ENCODE assay signal across 8 mouse cellular contexts in the genomic region with DNA sequence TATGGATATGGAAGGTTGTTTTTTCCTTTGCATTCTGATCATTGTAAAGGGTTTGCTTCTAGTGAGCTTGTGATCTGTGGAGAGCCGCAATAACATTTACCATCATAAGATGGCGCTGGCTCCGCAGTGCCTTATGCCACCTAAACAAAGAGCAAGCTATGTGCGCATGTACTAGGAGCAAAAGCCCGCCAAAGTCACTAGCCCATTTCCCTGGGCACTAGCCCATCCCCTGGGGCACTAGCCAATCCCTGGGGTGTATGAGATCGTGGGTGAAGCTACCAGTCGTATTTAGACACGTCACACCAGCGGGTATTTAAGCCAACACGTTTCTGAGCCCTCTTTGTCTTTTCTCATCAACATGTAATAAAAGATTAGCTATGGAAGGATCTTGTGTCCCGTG. TPM values are rescaled to one million over a fixed set of nuclear protein-coding genes. Genes with fewer than 3 reads are reported as not detected.
A peak's percentile ranks its signal among the peaks of the same experiment; 100 is the strongest.
DNase-seq lines count a peak whose midpoint lies in the region; ATAC-seq and TF ChIP-seq lines count a peak whose summit lies in the region.
"Not testable (repeated sequence)": the region's sequence is repeated elsewhere in the genome, so short reads cannot be mapped to it uniquely, and the experiment has no call there.

No protein-coding gene starts in this region.

- not testable (repeated sequence) for H3K4me1 ChIP-seq in cerebellum, adult 2 months (ENCODE audit: control insufficient read depth, insufficient read depth, low read length); forebrain, embryonic 14.5 days (ENCODE audit: control insufficient read depth, insufficient read depth, low read length); liver, adult 2 months (ENCODE audit: control insufficient read depth, insufficient read depth, low read length)

- DNase-seq in 416B (ENCODE audit: low read depth) = peak; percentile 16
- DNase-seq in R1 (ENCODE audit: low read depth, low spot score) = peak; percentile 87
- peak; percentile 4 to 7 for DNase-seq in cerebellum, adult 2 months
- peak; percentile 20 for DNase-seq in forebrain, embryonic 14.5 days (ENCODE audit: low spot score)
- DNase-seq in heart, postnatal 36 days = peak; percentile 1 to 3
- peak; percentile 13 for DNase-seq in kidney, postnatal 10 days
- peak; percentile 18 for DNase-seq in liver, adult 2 months (ENCODE audit: extremely low read depth, low read depth, low spot score)
- peak; percentile 6 for DNase-seq in retina, embryonic 14.5 days (ENCODE audit: low spot score)

- intact Hi-C loops in heart, postnatal 36 days (cut with DNase I) = loop anchor here (2.0 kb wide), 2 partner anchors 59 to 249 kb away; partner anchors contain the start of gene Smco4

- not testable (repeated sequence) for H3K79me2 ChIP-seq in liver, adult 2 months (ENCODE audit: control insufficient read depth, insufficient read depth, low read length)

- H3K9ac ChIP-seq in forebrain, embryonic 14.5 days (ENCODE audit: low read length); liver, adult 2 months (ENCODE audit: low read depth, low read length): not testable (repeated sequence)

- not testable (repeated sequence) for H3K4me2 ChIP-seq in forebrain, embryonic 14.5 days (ENCODE audit: low read length)

- TF ChIP-seq CTCF in cerebellum, adult 2 months (IDR thresholded peaks at IDR 0.05; ENCODE audit: borderline replicate concordance, insufficient read depth, low read depth, low read length) = not testable (repeated sequence)
- TF ChIP-seq CTCF in liver, adult 2 months (IDR thresholded peaks at IDR 0.05; ENCODE audit: low read depth, low read length) = 0 out of 2 replicates have a peak, but pooled peaks have one; percentile 25

- not testable (repeated sequence) for TF ChIP-seq POLR2A in cerebellum, adult 2 months (IDR thresholded peaks at IDR 0.05; ENCODE audit: borderline replicate concordance, insufficient read depth, low read length); liver, adult 2 months (IDR thresholded peaks at IDR 0.05; ENCODE audit: extremely low read depth, insufficient read depth, low read length)

- not testable (repeated sequence) for H3K4me3 ChIP-seq in cerebellum, adult 2 months (replicated peaks; ENCODE audit: insufficient read depth, low read depth, low read length); forebrain, embryonic 14.5 days (ENCODE audit: low read depth, low read length); liver, adult 2 months (ENCODE audit: insufficient read depth, low read depth, low read length)

- WGBS in cerebellum, adult 2 months = 33% methylated on average over 11 of the region's 11 CpGs
- 62% methylated on average over 11 of the region's 11 CpGs for WGBS in forebrain, embryonic 14.5 days
- WGBS in liver, adult 2 months = 57% methylated on average over 11 of the region's 11 CpGs

- H3K27ac ChIP-seq in cerebellum, adult 2 months (ENCODE audit: insufficient read depth, low read length); forebrain, embryonic 14.5 days (ENCODE audit: low read depth, low read length); liver, adult 2 months (replicated peaks; ENCODE audit: insufficient read depth, low read depth, low read length): not testable (repeated sequence)

- not testable (repeated sequence) for H3K36me3 ChIP-seq in forebrain, embryonic 14.5 days (ENCODE audit: control insufficient read depth, insufficient read depth, low read length); liver, adult 2 months (ENCODE audit: control insufficient read depth, insufficient read depth, low read length)

- not testable (repeated sequence) for H3K9me3 ChIP-seq in forebrain, embryonic 14.5 days (replicated peaks; ENCODE audit: control insufficient read depth, low read length)

- not testable (repeated sequence) for H3K27me3 ChIP-seq in cerebellum, adult 2 months (ENCODE audit: control insufficient read depth, insufficient read depth, low read length); forebrain, embryonic 14.5 days (replicated peaks; ENCODE audit: control insufficient read depth, insufficient read depth, low read length); liver, adult 2 months (ENCODE audit: control insufficient read depth, insufficient read depth, low read length)

- ATAC-seq in forebrain, embryonic 14.5 days = peak; percentile 63

RNA-seq across cellular contexts. Expression of gene Smco4, which starts 59.0 kb away (rescaled TPM):
- 4.6 and 5.8 TPM in 2 replicates for polyA plus RNA-seq in cerebellum, adult 2 months (2012; rRNA removed)
- 3.2 and 3.5 TPM in 2 replicates for polyA plus RNA-seq in forebrain, embryonic 14.5 days (2014; fragmentation: Nextera tagmentation; extraction: Ambion mirVana)
- total RNA-seq in heart, postnatal 36 days (2021) = 10 to 100 TPM; 22.2 to 24.0 TPM
- total RNA-seq in liver, adult 2 months (2014; rRNA removed) = 7.9 and 8.9 TPM in 2 replicates
- 5.7 and 5.9 TPM in 2 replicates for polyA plus RNA-seq in liver, adult 2 months (2012; rRNA removed)

Comparison
In these comparisons a context has a peak if more than half of its experiments do, and no peak if none do; other contexts are left out.
1. DNase-seq: peak in every context shown above with its lines; median percentile 87 in R1; 20 in forebrain, embryonic 14.5 days; 18 in liver, adult 2 months; 16 in 416B; 13 in kidney, postnatal 10 days; 6 in retina, embryonic 14.5 days; 6 in cerebellum, adult 2 months; 2 in heart, postnatal 36 days.